Mouse (Mus musculus): Measurements from ENCODE around the gene Phlda3. TPM values are rescaled to one million over a fixed set of nuclear protein-coding genes. Genes with fewer than 3 reads are reported as not detected.
A peak's percentile ranks its signal among the peaks of the same experiment; 100 is the strongest.

The Phlda3 gene
- polyA plus RNA-seq, 1 experiment from 2014 or later = 33.0 TPM

- Histone ChIP-seq H3K9me3 (replicated peaks; ENCODE audit: control insufficient read depth, low read length, poor library complexity, severe bottlenecking) (no peaks in the 10 kb centered on the region), H3K27ac (ENCODE audit: low read length) (no peak overlapping the region), H3K4me3 (ENCODE audit: low read depth, low read length) (peak overlapping the region; percentile 54), H3K9ac (ENCODE audit: low read depth, low read length) (peak overlapping the region; percentile 67), H3K36me3 (ENCODE audit: control insufficient read depth, insufficient read depth, low read length) (no peaks in the 10 kb centered on the region), H3K27me3 (ENCODE audit: control insufficient read depth, insufficient read depth, low read depth, low read length) (no peaks in the 10 kb centered on the region), H3K4me2 (ENCODE audit: low read length) (peak overlapping the region; percentile 95), H3K4me1 (ENCODE audit: control insufficient read depth, insufficient read depth, low read length) (peaks cover 5% of the 10 kb centered on the region; the same call in 1 of the 2 replicates)
- peak; percentile 37 for ATAC-seq
- under 1% methylated on average over 11 of the region's 11 CpGs for WGBS
These were observed 36.6 kb upstream of the Phlda3 start for GRCm38 (mm10) chr1:135729367-135729713.

GRCm38 (mm10) chr1:135729821-135730220 lies 36.1 kb upstream of the Phlda3 start:
- peak overlapping the region; percentile 95 for H3K4me2 ChIP-seq (ENCODE audit: low read length)
- ATAC-seq = no peak
- no peaks in the 10 kb centered on the region for H3K27me3 ChIP-seq (ENCODE audit: control insufficient read depth, insufficient read depth, low read depth, low read length)
- no peak overlapping the region for H3K9ac ChIP-seq (ENCODE audit: low read depth, low read length)
- no peaks in the 10 kb centered on the region for H3K36me3 ChIP-seq (ENCODE audit: control insufficient read depth, insufficient read depth, low read length)
- no peak overlapping the region for H3K27ac ChIP-seq (ENCODE audit: low read length)
- no peak overlapping the region for H3K4me3 ChIP-seq (ENCODE audit: low read depth, low read length)
- 36% methylated on average over 4 of the region's 4 CpGs for WGBS
- H3K9me3 ChIP-seq (replicated peaks; ENCODE audit: control insufficient read depth, low read length, poor library complexity, severe bottlenecking) = no peaks in the 10 kb centered on the region
- H3K4me1 ChIP-seq (ENCODE audit: control insufficient read depth, insufficient read depth, low read length) = peaks cover 5% of the 10 kb centered on the region; the same call in 1 of the 2 replicates

GRCm38 (mm10) chr1:135730296-135730695 lies 35.6 kb upstream of the Phlda3 start:
- H3K4me1 ChIP-seq (ENCODE audit: control insufficient read depth, insufficient read depth, low read length) = peaks cover 5% of the 10 kb centered on the region; the same call in 1 of the 2 replicates
- no peak overlapping the region for H3K27ac ChIP-seq (ENCODE audit: low read length)
- H3K36me3 ChIP-seq (ENCODE audit: control insufficient read depth, insufficient read depth, low read length) = no peaks in the 10 kb centered on the region
- no peak overlapping the region for H3K9ac ChIP-seq (ENCODE audit: low read depth, low read length)
- no peak overlapping the region for H3K4me3 ChIP-seq (ENCODE audit: low read depth, low read length)
- ATAC-seq = no peak
- no peaks in the 10 kb centered on the region for H3K27me3 ChIP-seq (ENCODE audit: control insufficient read depth, insufficient read depth, low read depth, low read length)
- WGBS = 56% methylated on average over 3 of the region's 3 CpGs
- H3K9me3 ChIP-seq (replicated peaks; ENCODE audit: control insufficient read depth, low read length, poor library complexity, severe bottlenecking) = no peaks in the 10 kb centered on the region
- H3K4me2 ChIP-seq (ENCODE audit: low read length) = no peak overlapping the region

GRCm38 (mm10) chr1:135731393-135731792 lies 34.5 kb upstream of the Phlda3 start:
- no peak overlapping the region for H3K9ac ChIP-seq (ENCODE audit: low read depth, low read length)
- WGBS = 82% methylated on average over 7 of the region's 7 CpGs
- no peak overlapping the region for H3K4me2 ChIP-seq (ENCODE audit: low read length)
- H3K9me3 ChIP-seq (replicated peaks; ENCODE audit: control insufficient read depth, low read length, poor library complexity, severe bottlenecking) = no peaks in the 10 kb centered on the region
- no peak for ATAC-seq
- no peaks in the 10 kb centered on the region for H3K27me3 ChIP-seq (ENCODE audit: control insufficient read depth, insufficient read depth, low read depth, low read length)
- peaks cover 5% of the 10 kb centered on the region; the same call in 1 of the 2 replicates for H3K4me1 ChIP-seq (ENCODE audit: control insufficient read depth, insufficient read depth, low read length)
- H3K27ac ChIP-seq (ENCODE audit: low read length) = no peak overlapping the region
- no peaks in the 10 kb centered on the region for H3K36me3 ChIP-seq (ENCODE audit: control insufficient read depth, insufficient read depth, low read length)
- no peak overlapping the region for H3K4me3 ChIP-seq (ENCODE audit: low read depth, low read length)

- WGBS = 42% methylated on average over 11 of the region's 11 CpGs
- H3K4me3 ChIP-seq (ENCODE audit: low read depth, low read length) = no peak overlapping the region
- no peaks in the 10 kb centered on the region for H3K36me3 ChIP-seq (ENCODE audit: control insufficient read depth, insufficient read depth, low read length)
- H3K9me3 ChIP-seq (replicated peaks; ENCODE audit: control insufficient read depth, low read length, poor library complexity, severe bottlenecking) = no peaks in the 10 kb centered on the region
- H3K4me1 ChIP-seq (ENCODE audit: control insufficient read depth, insufficient read depth, low read length) = peaks cover 5% of the 10 kb centered on the region; the same call in 1 of the 2 replicates
- no peak overlapping the region for H3K4me2 ChIP-seq (ENCODE audit: low read length)
- no peaks in the 10 kb centered on the region for H3K27me3 ChIP-seq (ENCODE audit: control insufficient read depth, insufficient read depth, low read depth, low read length)
- no peak for ATAC-seq
- H3K9ac ChIP-seq (ENCODE audit: low read depth, low read length) = no peak overlapping the region
- no peak overlapping the region for H3K27ac ChIP-seq (ENCODE audit: low read length)
These were observed 33.8 kb upstream of the Phlda3 start for GRCm38 (mm10) chr1:135731897-135732684.

- no peak overlapping the region for H3K4me3 ChIP-seq (ENCODE audit: low read depth, low read length)
- no peak overlapping the region for H3K4me2 ChIP-seq (ENCODE audit: low read length)
- no peaks in the 10 kb centered on the region for H3K27me3 ChIP-seq (ENCODE audit: control insufficient read depth, insufficient read depth, low read depth, low read length)
- 38% methylated on average over 6 of the region's 7 CpGs for WGBS
- peaks cover 2% of the 10 kb centered on the region; the same call in 1 of the 2 replicates for H3K4me1 ChIP-seq (ENCODE audit: control insufficient read depth, insufficient read depth, low read length)
- no peaks in the 10 kb centered on the region for H3K36me3 ChIP-seq (ENCODE audit: control insufficient read depth, insufficient read depth, low read length)
- H3K27ac ChIP-seq (ENCODE audit: low read length) = no peak overlapping the region
- H3K9me3 ChIP-seq (replicated peaks; ENCODE audit: control insufficient read depth, low read length, poor library complexity, severe bottlenecking) = no peaks in the 10 kb centered on the region
- no peak overlapping the region for H3K9ac ChIP-seq (ENCODE audit: low read depth, low read length)
- ATAC-seq = peak; percentile 80
These were observed 31.5 kb upstream of the Phlda3 start for GRCm38 (mm10) chr1:135734225-135734937.

- H3K9ac ChIP-seq (ENCODE audit: low read depth, low read length) = no peak overlapping the region
- H3K27me3 ChIP-seq (ENCODE audit: control insufficient read depth, insufficient read depth, low read depth, low read length) = no peaks in the 10 kb centered on the region
- no peak for ATAC-seq
- no peak overlapping the region for H3K27ac ChIP-seq (ENCODE audit: low read length)
- no peaks in the 10 kb centered on the region for H3K36me3 ChIP-seq (ENCODE audit: control insufficient read depth, insufficient read depth, low read length)
- no peak overlapping the region for H3K4me2 ChIP-seq (ENCODE audit: low read length)
- H3K9me3 ChIP-seq (replicated peaks; ENCODE audit: control insufficient read depth, low read length, poor library complexity, severe bottlenecking) = no peaks in the 10 kb centered on the region
- H3K4me1 ChIP-seq (ENCODE audit: control insufficient read depth, insufficient read depth, low read length) = no peaks in the 10 kb centered on the region; the same call in 1 of the 2 replicates
- 44% methylated on average over 6 of the region's 6 CpGs for WGBS
- no peak overlapping the region for H3K4me3 ChIP-seq (ENCODE audit: low read depth, low read length)
These were observed 30.5 kb upstream of the Phlda3 start for GRCm38 (mm10) chr1:135735460-135735859.

GRCm38 (mm10) chr1:135744987-135745386 lies 20.9 kb upstream of the Phlda3 start:
- no peak overlapping the region for H3K9ac ChIP-seq (ENCODE audit: low read depth, low read length)

GRCm38 (mm10) chr1:135746248-135746647 lies 19.7 kb upstream of the Phlda3 start:
- Histone ChIP-seq H3K27me3 (ENCODE audit: control insufficient read depth, insufficient read depth, low read depth, low read length) (no peaks in the 10 kb centered on the region), H3K9me3 (replicated peaks; ENCODE audit: control insufficient read depth, low read length, poor library complexity, severe bottlenecking) (no peaks in the 10 kb centered on the region), H3K9ac (ENCODE audit: low read depth, low read length) (no peak overlapping the region), H3K27ac (ENCODE audit: low read length) (no peak overlapping the region), H3K36me3 (ENCODE audit: control insufficient read depth, insufficient read depth, low read length) (no peaks in the 10 kb centered on the region), H3K4me3 (ENCODE audit: low read depth, low read length) (no peak overlapping the region), H3K4me2 (ENCODE audit: low read length) (no peak overlapping the region), H3K4me1 (ENCODE audit: control insufficient read depth, insufficient read depth, low read length) (no peaks in the 10 kb centered on the region; the same call in 1 of the 2 replicates)
- 91% methylated on average over 4 of the region's 4 CpGs for WGBS
- ATAC-seq = no peak

More at GRCm38 (mm10) chr1:135744987-135745386, 20.9 kb upstream of the Phlda3 start:
- 95% methylated on average over 7 of the region's 7 CpGs for WGBS
- H3K27ac ChIP-seq (ENCODE audit: low read length) = no peak overlapping the region
- ATAC-seq = no peak
- no peaks in the 10 kb centered on the region for H3K9me3 ChIP-seq (replicated peaks; ENCODE audit: control insufficient read depth, low read length, poor library complexity, severe bottlenecking)
- H3K36me3 ChIP-seq (ENCODE audit: control insufficient read depth, insufficient read depth, low read length) = no peaks in the 10 kb centered on the region
- H3K27me3 ChIP-seq (ENCODE audit: control insufficient read depth, insufficient read depth, low read depth, low read length) = no peaks in the 10 kb centered on the region
- H3K4me1 ChIP-seq (ENCODE audit: control insufficient read depth, insufficient read depth, low read length) = peaks cover 3% of the 10 kb centered on the region; the same call in 1 of the 2 replicates
- no peak overlapping the region for H3K4me2 ChIP-seq (ENCODE audit: low read length)
- H3K4me3 ChIP-seq (ENCODE audit: low read depth, low read length) = no peak overlapping the region
